Mouse (Mus musculus) CH12.LX (cell line): ENCODE results near the gene Btbd19. TPM values are rescaled to one million over a fixed set of nuclear protein-coding genes. Genes with fewer than 3 reads are reported as not detected.

Experiments
- DNase-seq: peaks from one replicate; pipeline ENCODE4 v3.0.0-alpha.2; 2013; ENCODE audit errors: extremely low read depth
- H3K27ac ChIP-seq: 2 replicates; pipeline ENCODE4 v1.5.1; 2012; ENCODE audit warnings: low read depth, mild to moderate bottlenecking, control low read depth, moderate library complexity; ENCODE audit not compliant: insufficient read depth
- H3K27me3 ChIP-seq: replicated peaks from 2 replicates; pipeline ENCODE3; 2012; ENCODE audit warnings: inconsistent platforms
- H3K36me3 ChIP-seq, 2 experiments: replicated peaks in 1 of 2; 2 replicates each; pipeline versions ENCODE3 to v1.6.1; 2012; ENCODE audit warnings: inconsistent platforms in 1 of 2, low read length in 1 of 2, mild to moderate bottlenecking in 1 of 2, mixed read lengths in 1 of 2, moderate library complexity in 1 of 2; ENCODE audit not compliant: control insufficient read depth in 1 of 2, insufficient read depth in 1 of 2
- H3K4me1 ChIP-seq, 2 experiments: 2 replicates each; pipeline ENCODE4 v1.6.1; 2012; ENCODE audit warnings: inconsistent platforms in 1 of 2, moderate library complexity in 1 of 2; ENCODE audit not compliant: insufficient read depth in 2 of 2, control insufficient read depth in 1 of 2
- H3K4me2 ChIP-seq: 2 replicates; pipeline ENCODE4 v1.6.1; 2012; ENCODE audit warnings: low read depth, mild to moderate bottlenecking, control low read depth; ENCODE audit not compliant: poor library complexity, insufficient read depth, severe bottlenecking
- H3K4me3 ChIP-seq, 3 experiments: fragments of 150-350 bp in 1 of 3; sonication (generic) in 1 of 3; replicated peaks in 1 of 3; 2 replicates each; pipeline versions ENCODE3 to v1.5.1; 2011 to 2012; ENCODE audit warnings: low read depth in 2 of 3, low read length in 2 of 3, mild to moderate bottlenecking in 2 of 3, moderate library complexity in 2 of 3, control low read depth in 1 of 3, improper control_type of control experiment in 1 of 3, inconsistent platforms in 1 of 3, mixed read lengths in 1 of 3; ENCODE audit not compliant: poor library complexity in 1 of 3
- H3K79me2 ChIP-seq: replicated peaks from 2 replicates; pipeline ENCODE4 v1.6.1; 2012; ENCODE audit warnings: mild to moderate bottlenecking, moderate library complexity; ENCODE audit not compliant: control insufficient read depth, poor library complexity, insufficient read depth, severe bottlenecking; ENCODE audit errors: extremely low read depth
- H3K9ac ChIP-seq: 2 replicates; pipeline ENCODE4 v1.6.1; 2012; ENCODE audit warnings: low read depth, mild to moderate bottlenecking, control low read depth, moderate library complexity; ENCODE audit not compliant: insufficient read depth
- H3K9me3 ChIP-seq: replicated peaks from 2 replicates; pipeline ENCODE3; 2012; ENCODE audit warnings: low read length, inconsistent platforms, mixed read lengths
- BHLHE40 ChIP-seq: IDR thresholded peaks from 2 replicates; pipeline ENCODE4 v1.6.1; 2011; ENCODE audit warnings: mild to moderate bottlenecking, low read depth, low read length, improper control_type of control experiment
- CTCF ChIP-seq, 2 experiments: IDR thresholded peaks in 1 of 2; conservative IDR thresholded peaks in 1 of 2; 2 replicates each; pipeline ENCODE4 v1.5.1; 2011 to 2012; ENCODE audit warnings: low read depth in 2 of 2, low read length in 2 of 2, improper control_type of control experiment in 1 of 2, inconsistent platforms in 1 of 2, mild to moderate bottlenecking in 1 of 2, moderate library complexity in 1 of 2
- E2F4 ChIP-seq: IDR thresholded peaks from 2 replicates; pipeline ENCODE4 v1.6.1; 2011; ENCODE audit warnings: low read depth, low read length, improper control_type of control experiment; ENCODE audit not compliant: insufficient replicate concordance
- ELF1 ChIP-seq: IDR thresholded peaks from 2 replicates; pipeline ENCODE4 v1.6.1; 2014; ENCODE audit warnings: low read depth, mild to moderate bottlenecking, inconsistent platforms, low read length, improper control_type of control experiment
- ETS1 ChIP-seq: conservative IDR thresholded peaks from 2 replicates; pipeline ENCODE4 v1.6.1; 2012; ENCODE audit warnings: low read depth, mild to moderate bottlenecking, inconsistent platforms, low read length, improper control_type of control experiment, moderate library complexity
- HCFC1 ChIP-seq: IDR thresholded peaks from 2 replicates; pipeline ENCODE4 v1.6.1; 2012; ENCODE audit warnings: low read depth, mild to moderate bottlenecking, inconsistent platforms, low read length, improper control_type of control experiment
- IRF4 ChIP-seq: IDR thresholded peaks from 2 replicates; pipeline ENCODE4 v1.6.1; 2014; ENCODE audit warnings: low read depth, mild to moderate bottlenecking, inconsistent platforms, low read length, improper control_type of control experiment
- MAX ChIP-seq: IDR thresholded peaks from 2 replicates; pipeline ENCODE4 v1.6.1; 2011; ENCODE audit warnings: low read length, improper control_type of control experiment
- MAZ ChIP-seq: IDR thresholded peaks from 2 replicates; pipeline ENCODE4 v1.6.1; 2012; ENCODE audit warnings: low read depth, mild to moderate bottlenecking, inconsistent platforms, low read length, improper control_type of control experiment, moderate library complexity
- MEF2A ChIP-seq: IDR thresholded peaks from 2 replicates; pipeline ENCODE4 v1.6.1; 2014; ENCODE audit warnings: low read depth, mild to moderate bottlenecking, inconsistent platforms, low read length, improper control_type of control experiment, borderline replicate concordance
- MYC ChIP-seq: IDR thresholded peaks from 2 replicates; pipeline ENCODE4 v1.6.1; 2011; ENCODE audit warnings: low read depth, mild to moderate bottlenecking, improper control_type of control experiment, low read length
- PAX5 ChIP-seq: IDR thresholded peaks from 2 replicates; pipeline ENCODE4 v1.6.1; 2012; ENCODE audit warnings: low read length, inconsistent platforms, mixed read lengths
- RAD21 ChIP-seq: IDR thresholded peaks from 2 replicates; pipeline ENCODE4 v1.6.1; 2011; ENCODE audit warnings: low read depth, mild to moderate bottlenecking, low read length, improper control_type of control experiment, moderate library complexity
- RCOR1 ChIP-seq: conservative IDR thresholded peaks from 2 replicates; pipeline ENCODE4 v1.6.1; 2012; ENCODE audit warnings: low read depth, mild to moderate bottlenecking, inconsistent platforms, low read length, improper control_type of control experiment
- TCF12 ChIP-seq: IDR thresholded peaks from 2 replicates; pipeline ENCODE4 v1.6.1; 2014; ENCODE audit warnings: low read depth, mild to moderate bottlenecking, inconsistent platforms, low read length, improper control_type of control experiment
- USF1 ChIP-seq: IDR thresholded peaks from 2 replicates; pipeline ENCODE4 v1.6.1; 2014; ENCODE audit warnings: low read depth, mild to moderate bottlenecking, inconsistent platforms, low read length, improper control_type of control experiment
- USF2 ChIP-seq: conservative IDR thresholded peaks from 2 replicates; pipeline ENCODE4 v1.6.1; 2011; ENCODE audit warnings: low read depth, low read length, improper control_type of control experiment
- ZC3H11A ChIP-seq: IDR thresholded peaks from 2 replicates; pipeline ENCODE4 v1.6.1; 2012; ENCODE audit warnings: low read depth, mild to moderate bottlenecking, inconsistent platforms, low read length, improper control_type of control experiment
- ZKSCAN1 ChIP-seq: IDR thresholded peaks from 2 replicates; pipeline ENCODE4 v1.6.1; 2012; ENCODE audit warnings: low read depth, inconsistent platforms, low read length, improper control_type of control experiment, borderline replicate concordance
- ZNF384 ChIP-seq: IDR thresholded peaks from 2 replicates; pipeline ENCODE4 v1.6.1; 2012; ENCODE audit warnings: low read depth, low read length, improper control_type of control experiment, inconsistent platforms
- dilution Hi-C: fragments of 300-500 bp; cut with MboI; formaldehyde crosslinking; loops from 2 replicates; pipeline ENCODE4 v1.14.3; 2020; ENCODE audit warnings: low sequenced_read_pairs; ENCODE audit not compliant: extremely low pct_unique_long_range_greater_than_20kb, extremely low pct_ligation_motif_present
- in situ Hi-C: fragments of 300-500 bp; cut with MboI; formaldehyde crosslinking; loops from 3 replicates; pipeline ENCODE4 v1.14.3; 2019; ENCODE audit warnings: low sequenced_read_pairs, low pct_ligation_motif_present, low pct_unique_long_range_greater_than_20kb, mixed read lengths
- polyA plus RNA-seq: library from polyadenylated mRNA; unstranded; fragments of >175 nt; gene quantifications from 2 replicates; pipeline ENCODE4 v1.2.1, GENCODE M21; 2012; ENCODE audit warnings: low read depth; ENCODE audit not compliant: insufficient read length
- total RNA-seq, 2 experiments: library from RNA; depleted of rRNA; stranded (reverse); fragments of 300-350 nt in 1 of 2; fragments of >200 nt in 1 of 2; gene quantifications; 2 replicates each; pipeline ENCODE4 v1.2.3; 2012 to 2014

Gene Btbd19
- total and polyA plus RNA-seq, 3 experiments = 31.5 to 51.1 (median 36.3) TPM

- Histone ChIP-seq H3K9ac (peak overlapping the region; percentile 97), H3K27me3 (no peaks in the 10 kb centered on the region), H3K4me3 (peak overlapping the region; percentile 86 to 98 (median 91)), H3K4me2 (peak overlapping the region; percentile 91), H3K27ac (no peak overlapping the region), H3K36me3 (peaks cover 35 to 49% of the 10 kb centered on the region in 2 experiments), H3K79me2 (peaks cover 20% of the 10 kb centered on the region), H3K4me1 (peaks cover 20 to 66% of the 10 kb centered on the region in 2 experiments), H3K9me3 (no peaks in the 10 kb centered on the region)
- dilution Hi-C loops (no loop called here), in situ Hi-C loops (loop anchor here (5.0 kb wide), 1 partner anchor 130 kb away; no protein-coding TSS in a partner anchor)
- no peak for DNase-seq
- TF ChIP-seq HCFC1 = no peak
- no peak for TF ChIP-seq E2F4
- no peak for TF ChIP-seq IRF4
- TF ChIP-seq USF2 = no peak
- TF ChIP-seq ZNF384 = no peak
- TF ChIP-seq TCF12 = no peak
These were observed 6.6 kb upstream of the Btbd19 start for GRCm38 (mm10) chr4:117131890-117132793.

- DNase-seq = no peak
These were observed 5.7 kb upstream of the Btbd19 start for GRCm38 (mm10) chr4:117131198-117131597.

More at GRCm38 (mm10) chr4:117131198-117131597, 5.7 kb upstream of the Btbd19 start:
- dilution Hi-C loops = no loop called here
- Histone ChIP-seq H3K79me2 (peaks cover 20% of the 10 kb centered on the region), H3K9me3 (no peaks in the 10 kb centered on the region), H3K27me3 (no peaks in the 10 kb centered on the region), H3K4me1 (peaks cover 26 to 68% of the 10 kb centered on the region in 2 experiments), H3K27ac (no peak overlapping the region), H3K4me3 (no peak overlapping the region), H3K36me3 (peaks cover 35 to 50% of the 10 kb centered on the region in 2 experiments), H3K4me2 (no peak overlapping the region), H3K9ac (no peak overlapping the region)
- in situ Hi-C loops = loop anchor here (5.0 kb wide), 1 partner anchor 129 kb away; no protein-coding TSS in a partner anchor
- TF ChIP-seq IRF4 (no peak), ZKSCAN1 (no peak), RCOR1 (no peak), MYC (no peak), ELF1 (no peak), MAX (no peak), ETS1 (no peak), ZNF384 (no peak), PAX5 (no peak), E2F4 (no peak), BHLHE40 (no peak), MEF2A (no peak), MAZ (no peak), USF1 (no peak), RAD21 (no peak), HCFC1 (no peak), CTCF (conservative IDR thresholded peaks at IDR 0.05 in 1 of 2, IDR thresholded peaks at IDR 0.05 in 1 of 2; ENCODE audit: low read depth in 2 of 2, low read length in 2 of 2) (no peak), ZC3H11A (no peak)
